Mouse (Mus musculus) adrenal gland, postnatal 36 days (tissue): ENCODE measurements at regions not wholly inside any gene's neighbourhood (a gene's known extent, or its start where the extent isn't known, plus 50 kb on each side); places are given as distances from the start of the nearest gene placed in this dataset.
"Not testable (repeated sequence)": the region's sequence is repeated elsewhere in the genome, so short reads cannot be mapped to it uniquely, and the experiment has no call there.

Source experiments
- DNase-seq, 2 experiments: peaks; one replicate each; pipeline ENCODE4 v3.0.0; 2021; ENCODE audit warnings: mixed read lengths in 1 of 2

DNA sequence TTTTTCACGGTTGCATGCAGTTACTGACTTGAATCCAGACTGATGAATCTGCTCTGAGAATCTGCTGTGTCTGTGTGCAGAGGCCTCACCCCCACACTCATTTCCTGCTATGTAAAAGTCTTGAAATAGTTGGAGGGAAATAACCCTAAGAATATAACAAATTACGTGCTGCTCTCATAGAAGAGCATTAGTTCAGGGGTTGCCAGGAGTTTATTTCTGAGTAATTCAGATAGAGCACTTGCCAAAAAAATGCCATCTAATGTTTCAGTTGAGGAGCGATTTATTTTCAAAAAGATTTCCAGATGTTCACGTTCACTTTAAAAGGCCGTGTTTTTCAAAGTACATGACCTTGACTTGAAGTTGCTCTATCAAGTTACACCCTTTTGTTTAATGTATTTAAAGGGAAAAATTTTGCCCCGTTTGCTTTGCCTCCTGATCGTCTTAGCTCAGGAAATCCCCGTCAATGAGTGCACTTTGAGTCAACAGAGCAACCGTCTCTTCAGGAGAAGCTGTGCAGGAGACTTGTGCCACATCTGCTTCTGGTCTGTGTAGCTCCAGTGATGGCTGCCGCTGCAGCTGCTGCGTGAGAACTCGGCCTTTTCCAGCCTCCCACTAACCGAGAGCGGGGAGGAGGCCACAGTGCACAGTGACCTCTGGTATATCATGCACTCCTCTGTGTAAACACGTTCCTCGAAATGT lies 50.9 kb upstream of the Sec61g start:
- DNase-seq: peak; percentile 13 to 45

DNA sequence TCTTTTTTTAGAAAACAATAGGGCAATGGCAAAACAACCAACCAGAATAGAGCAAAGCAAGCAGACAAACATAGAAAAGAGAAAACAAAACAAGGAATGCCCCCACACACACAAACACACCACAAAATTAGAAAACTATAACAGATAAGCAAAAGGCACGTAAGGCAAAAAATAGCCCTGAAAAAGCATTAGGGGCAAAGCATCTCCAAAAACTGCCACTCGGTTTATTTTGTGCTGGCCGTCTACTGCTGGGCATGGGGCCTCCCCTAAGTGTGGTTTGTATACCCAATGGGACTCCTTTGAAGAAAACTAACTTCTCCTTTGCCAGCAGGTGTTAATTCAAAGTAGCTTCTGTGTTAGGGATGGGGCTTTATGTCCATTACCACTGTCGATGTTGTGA lies 53.4 kb upstream of the Sec61g start:
- DNase-seq: no peak

DNA sequence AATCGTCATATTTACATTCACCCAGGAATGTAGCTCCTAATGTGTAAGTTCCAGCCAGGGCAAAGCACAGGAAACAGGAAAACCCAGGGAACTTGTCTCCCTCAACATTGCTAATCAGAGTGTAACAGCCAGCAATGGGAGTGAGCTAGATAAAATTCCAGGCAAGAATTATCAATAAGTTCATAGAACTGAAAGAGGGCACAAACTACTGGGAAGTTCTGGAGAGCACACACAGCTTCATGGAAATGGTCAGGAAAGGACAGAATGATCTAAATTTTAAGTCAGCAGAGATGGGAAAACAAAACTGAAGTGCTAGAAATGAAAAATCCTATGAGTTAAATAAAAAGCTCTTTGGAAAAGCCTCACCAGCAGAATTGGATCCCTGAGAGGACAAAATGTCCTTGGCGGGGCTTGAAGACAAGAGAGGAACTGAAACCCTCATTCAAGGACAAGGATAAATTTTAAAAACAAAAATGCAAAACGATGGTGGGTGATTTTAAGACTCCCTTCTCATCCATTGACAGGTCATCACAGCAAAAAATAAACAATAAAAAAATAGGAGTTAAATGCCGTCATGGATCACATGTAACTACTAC lies 80.9 kb upstream of the Sec61g start:
- DNase-seq: peak in 1 of 2 experiments; percentile 27

DNA sequence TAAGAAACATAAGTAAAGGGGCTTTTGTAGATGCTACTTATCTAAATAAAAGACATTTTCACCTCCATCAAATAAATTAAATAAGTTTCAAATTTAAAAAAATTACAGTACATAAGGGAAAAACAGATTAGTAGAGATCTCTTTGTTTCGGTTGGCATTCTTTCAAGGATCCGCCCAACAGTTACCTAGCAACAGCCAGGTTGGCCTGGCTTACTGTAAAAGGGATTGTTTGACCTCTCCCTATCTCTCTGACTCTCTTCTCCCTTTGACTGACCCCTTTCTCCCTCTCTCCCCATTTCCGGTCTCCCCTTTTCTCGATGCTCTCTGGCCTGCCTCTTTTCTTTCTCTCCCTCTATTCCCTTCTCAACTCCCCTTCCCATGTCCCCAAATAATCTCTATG lies 82.3 kb upstream of the Sec61g start:
- DNase-seq: no peak

DNA sequence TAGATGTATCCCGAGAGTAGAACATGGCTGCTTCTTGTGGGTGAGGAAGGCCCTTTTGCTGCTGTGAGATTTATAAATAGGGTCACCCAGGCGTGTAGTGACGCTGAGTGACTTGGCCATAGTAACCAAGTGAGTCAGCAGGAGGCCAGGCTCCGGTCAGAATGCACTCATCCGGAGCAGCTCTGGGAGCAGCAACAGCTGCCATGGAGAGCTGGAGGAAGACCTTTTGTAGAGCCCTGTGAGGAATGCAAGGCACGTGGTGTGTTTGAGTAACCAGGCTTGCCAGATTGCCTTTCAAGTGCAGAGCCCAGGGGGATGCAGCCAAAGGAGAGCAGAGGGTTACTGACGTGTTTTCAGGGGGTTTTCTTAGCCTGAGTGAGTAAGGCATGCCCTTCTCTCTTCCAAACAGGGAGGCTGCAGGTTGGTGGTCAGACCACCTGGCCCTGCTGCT lies 83.2 kb upstream of the Sec61g start:
- DNase-seq: peak; percentile 70 to 81

DNA sequence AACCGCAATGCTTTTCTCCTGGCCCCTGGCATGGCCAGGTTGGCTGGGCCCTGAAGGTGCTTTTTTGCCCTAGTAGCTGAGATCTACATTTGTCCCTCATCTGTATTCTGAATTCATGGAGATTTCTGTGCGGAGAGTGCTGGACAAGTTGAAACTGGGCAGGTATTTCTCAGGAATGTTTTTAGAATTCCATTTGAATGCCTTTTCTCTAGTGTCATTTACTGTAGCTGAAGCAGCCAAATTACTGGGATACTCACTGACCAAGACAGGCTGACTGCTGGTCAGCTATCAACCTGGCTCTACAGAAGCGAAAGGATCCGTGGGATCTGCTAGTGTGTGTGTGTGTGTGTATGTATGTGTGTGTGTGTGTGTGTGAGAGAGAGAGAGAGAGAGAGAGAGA lies 83.7 kb upstream of the Sec61g start:
- DNase-seq: no peak

DNA sequence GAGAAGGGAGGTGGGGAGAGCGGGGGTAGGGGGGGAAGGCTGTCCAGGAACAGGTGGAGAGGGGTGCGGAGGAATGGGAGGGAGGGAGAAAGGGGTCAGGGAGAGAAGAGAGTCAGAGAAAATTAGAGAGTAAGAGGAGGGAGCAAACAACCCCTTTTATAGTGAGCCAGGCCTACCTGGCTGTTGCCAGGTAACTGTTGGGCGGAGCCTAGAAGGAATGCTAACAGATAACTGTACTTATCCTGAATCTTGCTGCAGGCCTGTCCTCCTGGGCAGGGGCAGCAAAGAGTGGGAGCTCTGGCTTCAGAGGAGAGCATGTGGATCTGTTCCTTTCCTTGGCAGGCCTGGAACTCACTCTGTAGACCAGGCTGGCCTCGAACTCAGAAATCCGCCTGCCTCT lies 84.5 kb upstream of the Sec61g start:
- no peak for DNase-seq

DNA sequence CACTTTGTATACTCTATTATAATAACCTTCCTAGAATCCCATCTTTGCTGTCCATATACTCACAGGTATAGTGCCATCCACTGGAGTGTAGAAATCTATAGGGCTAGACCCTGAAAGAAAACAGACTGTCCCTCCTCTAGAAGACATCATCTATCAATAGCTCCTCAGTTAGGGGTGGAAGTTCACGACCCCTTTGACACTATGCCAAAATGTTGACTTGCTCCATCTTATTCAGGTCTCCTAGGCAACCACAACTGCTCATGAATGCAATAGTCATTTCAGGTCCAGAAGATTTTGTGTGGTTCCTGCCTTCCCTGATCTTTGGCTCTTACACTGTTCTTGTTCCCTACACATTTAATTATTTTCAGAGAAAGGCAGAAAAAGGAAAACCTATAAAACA lies 86.5 kb upstream of the Sec61g start:
- DNase-seq: no peak

DNA sequence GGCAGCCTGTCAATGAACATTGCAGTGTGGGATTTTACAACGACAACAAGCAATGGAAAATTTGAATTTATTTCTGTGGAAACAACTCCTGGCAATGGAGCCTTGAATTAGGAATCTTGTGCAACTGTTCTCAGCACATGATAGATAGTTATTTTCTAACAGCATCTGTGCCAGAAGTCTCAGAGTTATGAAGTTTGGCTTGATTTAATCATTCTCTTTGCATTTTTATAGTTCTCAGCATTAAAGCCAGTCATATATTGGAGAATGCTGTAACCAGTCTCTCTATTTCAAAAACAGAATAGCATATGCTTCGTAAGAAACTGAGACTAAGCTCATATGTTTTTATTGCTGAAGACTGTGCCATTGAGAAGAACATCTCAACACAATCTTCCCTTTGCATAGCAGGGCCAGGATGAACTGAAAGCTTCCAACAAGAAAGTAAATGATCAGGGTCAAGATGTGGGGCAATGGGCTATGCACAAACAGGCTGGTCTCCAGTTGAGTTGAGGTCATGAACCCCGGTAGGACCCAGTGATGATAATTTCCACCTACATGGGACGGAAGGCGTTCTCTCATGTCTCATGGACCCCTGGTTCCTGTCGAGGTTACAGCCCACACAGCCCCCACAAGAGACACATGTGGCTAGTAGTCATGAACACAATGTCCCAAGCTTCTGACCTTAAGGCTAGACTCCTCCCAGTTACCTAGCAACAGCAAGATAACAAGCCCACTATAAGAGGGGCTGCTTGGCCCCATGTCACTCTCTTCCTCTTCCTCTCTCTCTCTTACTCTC lies 89.0 kb upstream of the Sec61g start:
- DNase-seq: no peak

DNA sequence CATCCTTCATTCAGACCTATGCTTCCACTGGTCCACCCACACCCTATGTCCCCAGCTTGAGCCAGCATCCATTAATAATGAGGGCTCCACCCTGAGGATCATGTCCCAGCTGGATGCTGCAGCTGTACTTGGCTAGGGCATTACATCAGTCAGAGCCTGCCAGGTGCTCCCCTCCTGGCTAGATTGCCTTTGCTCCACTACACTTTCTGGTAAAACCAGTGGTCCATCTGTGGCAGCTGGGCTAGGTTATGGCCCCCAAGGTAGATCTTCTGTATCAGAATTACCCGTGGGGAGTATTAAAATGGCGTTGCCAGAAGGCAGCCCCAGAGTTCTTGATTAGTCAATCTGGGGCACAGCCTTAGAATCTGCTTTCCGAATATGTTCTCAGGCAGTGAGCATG lies 94.7 kb upstream of the Sec61g start:
- no peak for DNase-seq

DNA sequence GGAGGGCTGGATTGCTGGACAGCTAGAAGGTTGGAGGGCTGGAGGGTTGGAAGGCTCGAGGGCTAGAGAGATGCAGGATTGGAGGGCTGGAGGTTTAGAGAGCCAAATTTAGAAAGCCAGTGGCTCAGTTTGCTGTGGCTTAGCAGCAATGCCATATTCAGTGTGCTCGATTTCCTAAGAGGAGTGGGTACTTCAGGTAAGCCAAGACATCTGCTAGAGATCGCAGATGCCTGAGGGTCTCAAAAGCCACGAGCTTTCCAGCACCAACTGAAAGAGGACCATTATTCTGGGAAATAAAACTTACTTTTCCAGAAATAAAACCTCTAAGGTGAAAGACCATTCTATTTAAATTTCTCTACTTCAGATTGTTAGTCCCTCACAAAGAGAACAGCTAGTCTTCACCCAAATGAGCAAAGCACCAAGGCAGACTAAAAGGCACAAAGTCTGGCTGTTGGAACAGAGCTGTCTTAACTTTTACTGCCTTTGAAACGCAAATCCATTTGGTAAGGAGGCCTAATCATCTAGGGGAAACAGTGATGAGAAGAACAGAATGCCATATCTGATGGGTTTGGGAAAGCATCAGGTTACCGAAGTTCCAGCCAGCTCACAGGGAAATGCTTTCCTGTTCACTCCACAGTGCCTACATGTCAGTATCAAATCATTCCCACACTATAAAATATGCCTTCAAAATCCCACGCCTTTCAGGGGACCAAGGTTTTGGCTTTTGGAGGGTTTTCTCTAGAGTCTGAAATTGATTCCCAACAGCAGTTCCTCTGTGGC lies 98.3 kb upstream of the Sec61g start:
- no peak for DNase-seq

DNA sequence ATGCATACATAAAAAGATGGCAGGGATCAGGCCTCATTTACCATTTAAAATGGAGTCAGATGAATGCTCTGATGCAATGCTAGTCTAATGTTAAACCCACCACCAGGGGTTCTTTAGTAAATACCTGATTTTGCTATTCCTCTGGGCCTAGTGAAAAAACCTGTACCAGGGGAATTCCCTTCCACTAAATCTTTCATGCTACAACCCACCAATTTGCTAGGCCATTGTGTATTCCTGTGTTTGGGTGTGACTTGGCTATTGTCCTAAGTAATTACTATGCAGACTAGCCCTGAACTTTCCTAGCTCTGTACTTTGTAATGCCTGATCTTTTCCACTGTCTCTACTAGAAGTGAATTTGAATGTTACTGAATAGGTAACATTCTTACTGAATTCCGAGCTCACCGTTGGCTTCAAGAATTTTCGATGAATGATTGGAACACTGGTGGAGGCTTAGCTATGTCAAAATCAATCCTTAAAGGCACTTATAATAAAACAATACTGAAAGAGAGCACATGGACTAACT lies 99.7 kb upstream of the Sec61g start:
- not testable (repeated sequence) for DNase-seq

DNA sequence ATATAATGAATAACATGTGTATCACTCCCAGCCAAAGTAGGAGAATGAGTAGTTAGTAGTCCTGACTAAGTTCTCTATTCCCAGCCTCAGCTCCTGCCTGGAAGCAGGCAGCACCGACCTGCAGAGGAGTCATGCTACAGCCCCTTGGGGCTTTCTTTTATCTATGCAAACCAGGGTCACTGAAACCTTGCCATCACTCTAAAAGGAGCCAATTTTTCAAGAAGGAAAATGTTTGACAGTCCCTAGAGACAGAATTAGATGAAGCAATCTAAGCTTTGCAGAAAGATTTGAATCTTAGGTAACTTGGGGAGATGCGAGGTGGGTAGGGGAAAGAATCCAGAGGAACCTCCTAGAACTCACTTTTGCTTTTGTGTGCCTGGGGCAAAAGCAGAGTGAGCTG lies 103.5 kb upstream of the Sec61g start:
- no peak for DNase-seq

DNA sequence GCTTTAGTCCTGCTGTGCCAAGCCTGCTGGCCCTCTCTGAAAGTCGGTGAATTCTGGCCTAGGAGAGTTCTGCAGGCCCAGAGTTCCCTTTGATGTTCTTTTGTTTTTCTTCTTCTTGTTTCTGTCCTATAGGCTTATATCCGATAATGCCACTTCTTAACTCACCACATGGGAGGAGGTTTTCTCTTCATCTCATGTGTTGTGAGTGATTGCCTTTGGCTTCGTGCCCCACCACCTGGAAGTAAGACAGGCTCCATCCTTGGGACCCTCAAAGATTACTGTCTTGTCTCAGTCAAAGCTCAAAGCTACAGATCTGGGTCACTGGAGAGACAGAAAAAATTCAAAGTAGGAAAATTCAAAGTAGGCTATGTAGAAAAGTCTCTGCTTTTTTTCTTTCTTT lies 104.2 kb upstream of the Sec61g start:
- no peak for DNase-seq

DNA sequence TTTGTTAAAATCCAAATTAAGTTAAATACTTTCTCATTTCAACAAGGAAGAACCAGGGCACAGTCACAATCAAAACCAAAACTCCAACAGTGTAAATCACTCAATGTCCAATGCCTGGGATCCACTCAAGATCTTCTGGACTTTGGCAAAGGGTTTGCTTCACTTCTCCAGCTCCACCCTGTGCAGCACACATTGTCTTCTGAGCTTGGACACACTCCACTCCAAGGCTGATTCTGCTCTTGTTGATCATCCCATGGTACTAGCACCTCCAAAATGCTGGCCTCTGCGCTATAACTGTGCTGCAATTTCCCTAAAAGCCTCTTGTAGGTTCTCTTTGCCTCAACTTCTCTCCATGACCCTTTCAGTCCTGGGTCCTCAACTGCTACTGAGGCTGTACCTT lies 111.5 kb upstream of the Sec61g start:
- DNase-seq: no peak

DNA sequence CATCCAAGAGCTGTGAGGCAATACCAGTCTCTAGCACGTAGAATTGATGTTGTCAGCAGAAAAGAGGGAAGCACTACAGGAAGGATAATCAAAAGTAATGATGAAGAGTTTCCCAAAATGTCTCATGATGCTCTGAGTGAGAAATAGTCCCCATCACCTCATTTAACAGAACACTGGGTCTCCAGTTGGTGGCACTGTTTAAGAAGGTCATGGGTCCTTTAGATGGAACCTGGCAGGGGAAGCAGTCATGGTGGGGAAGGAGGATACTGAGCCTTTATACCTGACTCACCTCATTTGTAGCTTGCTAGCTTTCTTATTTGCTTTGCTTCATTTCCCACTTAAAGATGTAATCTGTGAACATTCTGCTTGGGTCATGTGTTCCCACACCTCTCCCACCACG lies 115.4 kb upstream of the Sec61g start:
- DNase-seq: no peak

DNA sequence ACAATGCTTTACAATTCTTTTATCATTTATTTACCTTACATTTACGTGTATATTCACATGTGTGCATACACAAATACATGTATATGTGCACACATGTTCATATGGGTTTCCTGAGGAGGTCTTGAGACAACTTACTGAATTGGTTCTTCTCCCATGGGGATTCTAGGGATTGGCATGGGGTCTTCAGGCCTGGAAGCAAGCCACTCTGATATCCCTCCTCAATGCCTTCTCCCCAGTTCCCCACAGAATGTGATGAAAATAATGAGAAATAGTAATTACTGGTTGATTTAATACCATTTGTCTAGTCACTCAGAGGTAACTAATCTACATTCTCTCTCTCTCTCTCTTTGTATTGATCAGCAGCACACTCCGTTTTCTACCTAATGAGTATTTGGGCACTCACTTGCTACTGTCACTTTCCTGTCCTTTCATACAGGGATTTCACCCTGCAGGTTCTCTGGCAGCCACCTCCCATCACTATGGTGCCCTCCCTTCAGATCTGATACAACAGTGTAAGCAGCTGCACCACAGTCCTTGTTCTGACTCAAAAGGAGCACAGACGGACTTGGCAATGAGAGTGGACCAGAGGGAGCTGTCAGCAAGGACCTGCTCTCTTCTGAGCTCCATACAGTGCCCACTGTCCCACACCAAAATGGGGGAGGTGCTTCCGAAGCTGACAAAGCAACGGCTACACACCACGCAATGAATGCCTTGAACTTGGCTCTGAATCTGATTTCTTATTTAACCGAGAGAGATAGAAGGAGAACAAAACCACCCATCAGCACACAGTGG lies 119.2 kb upstream of the Sec61g start:
- no peak for DNase-seq

DNA sequence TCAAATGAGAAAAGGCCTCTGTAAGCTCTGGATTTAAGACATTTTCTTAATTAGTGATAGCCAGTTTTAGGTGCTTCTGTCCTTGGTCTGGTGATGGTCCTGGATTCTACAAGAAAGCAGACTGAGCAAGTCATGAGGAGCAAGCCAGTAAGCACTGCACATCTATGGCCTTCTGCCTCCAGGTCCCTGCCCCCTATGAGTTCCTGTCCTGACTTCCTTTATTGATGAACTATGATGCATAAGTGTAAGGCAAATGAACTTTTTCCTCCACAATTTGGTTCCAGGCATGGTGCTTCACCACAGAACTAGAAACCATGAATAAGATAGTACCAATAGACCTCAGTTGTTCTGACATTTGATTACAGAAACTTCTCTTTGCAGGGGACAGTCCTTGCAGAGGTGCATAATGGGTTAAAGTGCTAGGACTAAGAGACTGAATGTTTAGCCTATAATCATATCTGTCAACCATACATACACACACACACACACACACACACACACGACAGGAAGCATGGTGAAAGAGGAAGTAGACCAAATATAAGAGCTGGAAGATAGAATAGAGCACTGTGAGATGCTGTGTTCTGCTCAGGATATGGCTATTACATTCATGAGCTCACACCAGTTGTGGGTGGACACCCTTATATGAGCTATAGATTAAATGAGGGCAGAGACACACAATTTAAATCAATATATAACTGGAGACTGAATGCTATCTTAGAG lies 121.3 kb upstream of the Sec61g start:
- no peak for DNase-seq

DNA sequence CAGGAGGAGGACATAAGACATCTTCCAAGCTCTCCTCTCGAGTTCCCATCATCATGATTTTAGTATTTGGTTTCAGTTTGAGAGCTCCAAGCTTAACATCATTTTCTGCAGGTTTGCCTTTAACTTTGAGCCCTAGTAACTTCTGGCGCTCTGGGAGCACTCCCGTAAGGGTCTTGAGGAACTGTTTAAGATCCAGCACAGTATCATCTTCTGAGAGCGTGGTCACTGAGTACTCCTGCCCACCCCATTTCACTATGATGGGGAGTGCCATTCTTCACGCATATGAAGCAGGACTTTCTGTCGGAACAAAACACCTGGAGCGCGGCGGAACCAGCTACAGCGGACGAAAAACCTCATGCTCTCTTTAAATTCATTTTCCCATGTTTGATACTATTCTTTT lies 116.2 kb upstream of the Egfr start:
- DNase-seq: not testable (repeated sequence)

DNA sequence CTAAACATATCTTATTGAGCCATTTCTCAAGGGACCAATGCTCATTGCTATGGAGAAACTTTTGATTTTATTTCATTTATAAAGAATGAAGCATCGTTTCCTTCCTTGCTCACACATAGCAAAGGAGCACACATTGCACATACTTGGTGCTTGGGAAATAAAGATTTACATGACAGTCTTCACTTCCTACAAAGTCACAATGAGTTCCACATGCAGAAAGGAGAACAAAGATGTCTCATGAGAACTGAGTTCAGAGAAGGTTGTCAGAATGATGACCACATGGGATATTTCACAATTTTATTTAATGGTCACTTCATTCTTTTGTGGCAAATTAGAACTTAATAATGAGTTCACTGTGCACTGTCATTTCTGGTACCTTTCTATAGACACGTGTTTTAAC lies 114.3 kb upstream of the Egfr start:
- DNase-seq: no peak

DNA sequence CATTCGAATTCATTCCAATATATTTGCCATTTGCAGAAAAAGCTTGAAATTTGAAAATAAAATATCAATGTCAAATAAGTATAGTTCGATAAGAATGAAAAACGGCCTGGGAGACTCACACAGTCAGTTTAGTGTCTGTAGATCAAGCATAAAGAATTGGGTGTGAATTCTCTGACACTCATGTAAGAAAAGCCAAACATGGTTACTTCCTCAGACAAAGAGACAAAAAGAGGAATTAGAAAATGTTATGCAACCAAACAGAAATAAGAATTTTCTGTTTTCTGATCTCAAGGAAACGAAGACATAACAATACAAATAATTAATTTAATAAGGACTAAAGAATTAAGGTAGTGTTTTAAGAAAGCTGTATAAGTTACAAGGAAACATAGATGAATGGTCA lies 113.7 kb upstream of the Egfr start:
- DNase-seq: no peak
